Mouse (Mus musculus) MEL (cell line): ENCODE data around the gene 4922502D21Rik. TPM values are rescaled to one million over a fixed set of nuclear protein-coding genes. Genes with fewer than 3 reads are reported as not detected.
A peak's percentile ranks its signal among the peaks of the same experiment; 100 is the strongest.

Experiments
- DNase-seq: peaks from one replicate; pipeline ENCODE4 v3.0.0; 2011; ENCODE audit warnings: low read depth, low spot score
- H3K27ac ChIP-seq: 2 replicates; pipeline ENCODE4 v1.5.1; 2012; ENCODE audit warnings: low read depth, mild to moderate bottlenecking, control low read depth, low read length, moderate library complexity; ENCODE audit not compliant: control insufficient read depth
- H3K27me3 ChIP-seq, 2 experiments: fragments of 150-350 bp in 1 of 2; sonication (generic) in 1 of 2; 2 replicates each; pipeline ENCODE4 v1.6.1; 2012; ENCODE audit warnings: low read length in 2 of 2, mild to moderate bottlenecking in 2 of 2, improper control_type of control experiment in 1 of 2, moderate library complexity in 1 of 2; ENCODE audit not compliant: insufficient read depth in 2 of 2, control insufficient read depth in 1 of 2
- H3K36me3 ChIP-seq, 2 experiments: 2 replicates each; pipeline ENCODE4 v1.6.1; 2012 to 2014; ENCODE audit warnings: low read length in 2 of 2, improper control_type of control experiment in 1 of 2, inconsistent platforms in 1 of 2, mild to moderate bottlenecking in 1 of 2; ENCODE audit not compliant: insufficient read depth in 2 of 2, control insufficient read depth in 1 of 2
- H3K4me1 ChIP-seq, 2 experiments: fragments of 150-350 bp in 1 of 2; sonication (generic) in 1 of 2; 2 replicates each; pipeline ENCODE4 v1.6.1; 2012; ENCODE audit warnings: low read length in 2 of 2, improper control_type of control experiment in 1 of 2, mild to moderate bottlenecking in 1 of 2; ENCODE audit not compliant: insufficient read depth in 2 of 2, control insufficient read depth in 1 of 2
- H3K4me3 ChIP-seq, 2 experiments: fragments of 150-350 bp in 1 of 2; sonication (generic) in 1 of 2; 2 replicates each; pipeline ENCODE4 v1.5.1; 2012; ENCODE audit warnings: low read depth in 2 of 2, low read length in 2 of 2, mild to moderate bottlenecking in 2 of 2, moderate library complexity in 2 of 2, control low read depth in 1 of 2, improper control_type of control experiment in 1 of 2; ENCODE audit not compliant: control insufficient read depth in 1 of 2, insufficient read depth in 1 of 2
- H3K79me2 ChIP-seq: 2 replicates; pipeline ENCODE4 v1.6.1; 2012; ENCODE audit warnings: mild to moderate bottlenecking, low read length, moderate library complexity; ENCODE audit not compliant: control insufficient read depth, poor library complexity, insufficient read depth
- H3K9ac ChIP-seq: 2 replicates; pipeline ENCODE4 v1.6.1; 2012; ENCODE audit warnings: low read depth, mild to moderate bottlenecking, control low read depth, low read length, moderate library complexity; ENCODE audit not compliant: control insufficient read depth, poor library complexity, severe bottlenecking
- H3K9me3 ChIP-seq: fragments of 150-350 bp; sonication (generic); replicated peaks from 2 replicates; pipeline ENCODE4 v1.6.1; 2012; ENCODE audit warnings: mild to moderate bottlenecking, low read length, improper control_type of control experiment, moderate library complexity; ENCODE audit not compliant: insufficient read depth
- BHLHE40 ChIP-seq: IDR thresholded peaks from 2 replicates; pipeline ENCODE4 v1.6.1; 2012; ENCODE audit warnings: low read depth, mild to moderate bottlenecking, inconsistent platforms, low read length, improper control_type of control experiment, borderline replicate concordance
- CHD1 ChIP-seq: IDR thresholded peaks from 2 replicates; pipeline ENCODE4 v1.6.1; 2012; ENCODE audit warnings: low read depth, mild to moderate bottlenecking, inconsistent platforms, low read length, improper control_type of control experiment
- CHD2 ChIP-seq: IDR thresholded peaks from 2 replicates; pipeline ENCODE4 v1.6.1; 2011; ENCODE audit warnings: low read length, improper control_type of control experiment
- CTCF ChIP-seq, 3 experiments: IDR thresholded peaks in 2 of 3; conservative IDR thresholded peaks in 1 of 3; 2 replicates each; pipeline ENCODE4 v1.5.1; 2011 to 2012; ENCODE audit warnings: low read length in 3 of 3, low read depth in 2 of 3, mild to moderate bottlenecking in 2 of 3, improper control_type of control experiment in 1 of 3, inconsistent platforms in 1 of 3, mixed read lengths in 1 of 3, moderate library complexity in 1 of 3; ENCODE audit not compliant: control insufficient read depth in 1 of 3, insufficient read depth in 1 of 3, poor library complexity in 1 of 3, severe bottlenecking in 1 of 3
- E2F4 ChIP-seq: IDR thresholded peaks from 2 replicates; pipeline ENCODE4 v1.6.1; 2011; ENCODE audit warnings: low read depth, low read length, improper control_type of control experiment, borderline replicate concordance
- ELF1 ChIP-seq: IDR thresholded peaks from 2 replicates; pipeline ENCODE4 v1.6.1; 2014; ENCODE audit warnings: low read depth, mild to moderate bottlenecking, inconsistent platforms, low read length, improper control_type of control experiment, moderate library complexity
- HCFC1 ChIP-seq: IDR thresholded peaks from 2 replicates; pipeline ENCODE4 v1.6.1; 2012; ENCODE audit warnings: low read depth, mild to moderate bottlenecking, inconsistent platforms, low read length, improper control_type of control experiment, moderate library complexity
- MAFK ChIP-seq: IDR thresholded peaks from 2 replicates; pipeline ENCODE4 v1.6.1; 2011; ENCODE audit warnings: low read depth, mild to moderate bottlenecking, low read length, improper control_type of control experiment, borderline replicate concordance
- MAX ChIP-seq: IDR thresholded peaks from 2 replicates; pipeline ENCODE4 v1.6.1; 2011; ENCODE audit warnings: low read length, improper control_type of control experiment
- MXI1 ChIP-seq: IDR thresholded peaks from 2 replicates; pipeline ENCODE4 v1.6.1; 2011; ENCODE audit warnings: mild to moderate bottlenecking, low read depth, low read length, improper control_type of control experiment
- MYB ChIP-seq: IDR thresholded peaks from 2 replicates; pipeline ENCODE4 v1.6.1; 2011; ENCODE audit warnings: mild to moderate bottlenecking, low read depth, low read length, improper control_type of control experiment
- MYC ChIP-seq: IDR thresholded peaks from 2 replicates; pipeline ENCODE4 v1.6.1; 2011; ENCODE audit warnings: low read depth, mild to moderate bottlenecking, low read length, improper control_type of control experiment, moderate library complexity
- NELFE ChIP-seq: IDR thresholded peaks from 2 replicates; pipeline ENCODE4 v1.6.1; 2011; ENCODE audit warnings: low read depth, low read length, improper control_type of control experiment
- NRF1 ChIP-seq: IDR thresholded peaks from 2 replicates; pipeline ENCODE4 v1.6.1; 2014; ENCODE audit warnings: low read depth, mild to moderate bottlenecking, inconsistent platforms, low read length, improper control_type of control experiment, moderate library complexity; ENCODE audit not compliant: poor library complexity, insufficient read depth, severe bottlenecking
- POLR2AphosphoS2 ChIP-seq: IDR thresholded peaks from 2 replicates; pipeline ENCODE4 v1.6.1; 2011; ENCODE audit warnings: low read length, improper control_type of control experiment
- POLR2AphosphoS5 ChIP-seq: IDR thresholded peaks from 2 replicates; pipeline ENCODE4 v1.6.1; 2012; ENCODE audit warnings: low read depth, borderline replicate concordance, mild to moderate bottlenecking, inconsistent platforms, low read length, moderate library complexity, mixed read lengths
- RAD21 ChIP-seq: IDR thresholded peaks from 2 replicates; pipeline ENCODE4 v1.6.1; 2011; ENCODE audit warnings: mild to moderate bottlenecking, low read depth, low read length, improper control_type of control experiment
- SMC3 ChIP-seq: IDR thresholded peaks from 2 replicates; pipeline ENCODE4 v1.6.1; 2011; ENCODE audit warnings: low read depth, low read length, improper control_type of control experiment
- TBP ChIP-seq: IDR thresholded peaks from 2 replicates; pipeline ENCODE4 v1.8.0; 2011; ENCODE audit warnings: low read depth, low read length, improper control_type of control experiment
- TCF12 ChIP-seq: IDR thresholded peaks from 2 replicates; pipeline ENCODE4 v1.6.1; 2014; ENCODE audit warnings: low read depth, mild to moderate bottlenecking, inconsistent platforms, low read length, improper control_type of control experiment, moderate library complexity
- UBTF ChIP-seq: IDR thresholded peaks from 2 replicates; pipeline ENCODE4 v1.6.1; 2012; ENCODE audit warnings: low read depth, mild to moderate bottlenecking, inconsistent platforms, low read length, improper control_type of control experiment, moderate library complexity, borderline replicate concordance; ENCODE audit not compliant: insufficient read depth
- ZC3H11A ChIP-seq: IDR thresholded peaks from 2 replicates; pipeline ENCODE4 v1.6.1; 2012; ENCODE audit warnings: low read depth, mild to moderate bottlenecking, inconsistent platforms, low read length, improper control_type of control experiment
- ZKSCAN1 ChIP-seq: IDR thresholded peaks from 2 replicates; pipeline ENCODE4 v1.6.1; 2012; ENCODE audit warnings: low read depth, mild to moderate bottlenecking, inconsistent platforms, low read length, improper control_type of control experiment, moderate library complexity
- polyA plus RNA-seq, 2 experiments: library from polyadenylated mRNA; stranded (reverse) in 1 of 2; unstranded in 1 of 2; fragments of >175 nt in 1 of 2; fragments of >200 nt in 1 of 2; gene quantifications; 2 replicates each; pipeline versions ENCODE4 v1.2.1 to v1.2.4; 2012; ENCODE audit warnings: low replicate concordance in 2 of 2, low read depth in 1 of 2; ENCODE audit not compliant: insufficient read length in 2 of 2, insufficient read depth in 1 of 2, missing spikeins in 1 of 2
- total RNA-seq: library from RNA; depleted of rRNA; stranded (reverse); fragments of 300-350 nt; gene quantifications from 2 replicates; pipeline ENCODE4 v1.2.3, GENCODE M21; 2012

The 4922502D21Rik gene
- total and polyA plus RNA-seq, 3 experiments, result not detected

DNA sequence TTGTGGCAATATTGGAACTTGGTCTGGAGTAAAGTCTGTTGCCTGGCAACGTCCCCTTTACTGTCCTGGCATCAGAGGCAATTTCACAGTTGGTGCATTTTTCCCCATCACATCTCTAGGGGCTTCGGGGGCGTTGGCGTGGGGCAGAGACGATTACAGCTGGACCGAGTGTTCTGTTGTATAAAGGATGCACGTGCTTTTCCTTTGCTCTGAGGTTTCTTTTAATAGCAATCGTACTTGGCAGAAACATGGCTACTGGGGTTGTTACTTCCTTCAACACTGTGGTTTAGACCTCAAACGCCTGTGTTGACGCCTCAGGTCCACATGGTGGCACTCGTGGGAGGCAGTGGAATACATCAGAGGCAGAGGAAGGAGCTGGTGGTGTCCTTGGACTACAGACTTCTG is 2.1 kb upstream of the 4922502D21Rik start:
- TF ChIP-seq NELFE (no peak), E2F4 (no peak), HCFC1 (0 out of 2 replicates have a peak, but pooled peaks have one; percentile 17), SMC3 (peak; percentile 92), NRF1 (no peak), MYB (no peak), TBP (no peak), ELF1 (no peak), UBTF (no peak), MXI1 (no peak), POLR2AphosphoS2 (no peak), CHD1 (no peak), CHD2 (no peak), TCF12 (no peak), RAD21 (peak; percentile 70), MAX (peak; percentile 80), ZKSCAN1 (no peak), MAFK (no peak), ZC3H11A (peak; percentile 67), POLR2AphosphoS5 (no peak), CTCF (IDR thresholded peaks at IDR 0.05 in 2 of 3, conservative IDR thresholded peaks at IDR 0.05 in 1 of 3; ENCODE audit: control insufficient read depth in 1 of 3, insufficient read depth in 1 of 3, low read depth in 2 of 3, low read length in 3 of 3, poor library complexity in 1 of 3, severe bottlenecking in 1 of 3) (peak; percentile 55 to 85 (median 76)), BHLHE40 (peak; percentile 8; the same call in 1 of the 2 replicates), MYC (peak; percentile 62; the same call in 1 of the 2 replicates)
- no peaks in the 10 kb centered on the region for H3K79me2 ChIP-seq
- no peaks in the 10 kb centered on the region for H3K9me3 ChIP-seq
- peak overlapping the region in 1 of 2 experiments; percentile 18; a peak in 1 of 4 replicates for H3K4me3 ChIP-seq
- DNase-seq, result peak; percentile 83
- no peak overlapping the region for H3K9ac ChIP-seq
- no peaks in the 10 kb centered on the region for H3K4me1 ChIP-seq
- H3K27me3 ChIP-seq, result no peaks in the 10 kb centered on the region; a peak in 1 of 4 replicates
- H3K36me3 ChIP-seq, result no peaks in the 10 kb centered on the region; a peak in 1 of 4 replicates
- H3K27ac ChIP-seq, result no peak overlapping the region
